Mouse (Mus musculus): Measurements from ENCODE around the gene Kank3.

Kank3 gene

DNA sequence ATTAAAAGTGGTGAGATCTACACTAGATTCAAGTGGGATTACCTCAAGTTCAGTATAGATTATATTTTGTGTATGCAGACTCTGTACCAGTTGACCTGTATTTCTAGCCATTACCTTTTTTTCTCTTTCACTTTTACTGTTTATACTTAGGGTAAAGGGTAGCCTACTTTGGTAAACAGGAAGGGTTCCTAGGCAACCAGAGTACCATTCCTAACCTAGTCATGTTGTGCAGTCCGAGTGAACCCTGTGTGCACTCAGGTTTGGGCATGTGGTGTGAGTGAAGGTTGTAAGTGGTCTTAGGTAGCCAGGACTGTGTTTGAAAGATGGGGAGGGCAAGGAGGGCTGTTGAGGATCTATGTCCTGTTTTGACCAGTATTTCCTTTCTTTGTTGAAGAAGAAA lies 41.0 kb downstream of the Kank3 start:
- ATAC-seq (ENCODE audit: low TSS enrichment): no peak

DNA sequence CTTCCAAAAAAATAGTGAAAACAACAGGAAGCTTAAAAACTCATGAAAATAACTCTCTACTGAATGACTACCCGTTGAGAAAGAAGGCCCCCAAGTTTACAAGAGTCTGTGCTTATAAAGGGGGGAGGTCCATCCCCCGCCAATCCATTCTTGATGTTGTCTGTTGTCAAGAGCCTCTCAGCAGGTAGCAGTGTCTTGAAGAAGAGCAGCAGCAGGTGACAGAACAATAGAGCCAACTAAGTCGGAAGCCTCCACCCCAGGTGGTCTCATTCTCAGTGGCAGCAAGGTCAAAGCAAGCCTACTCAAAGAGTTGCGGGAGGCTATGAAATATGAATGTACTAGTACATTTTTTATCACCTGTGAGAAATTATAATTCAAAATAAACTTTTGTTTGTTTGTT lies 47.5 kb downstream of the Kank3 start:
- ATAC-seq (ENCODE audit: low TSS enrichment): no peak

- ATAC-seq (ENCODE audit: low TSS enrichment): peak; percentile 100
Observed at GRCm38 (mm10) chr17:33865330-33866030, 55.2 kb downstream of the Kank3 start.

Measured in frontal cortex, adult (tissue).